Mouse (Mus musculus) liver, embryonic 14.5 days (tissue): ENCODE measurements around the gene Zdhhc15.

Experiments
- CTCF ChIP-seq: IDR thresholded peaks from 2 replicates; pipeline ENCODE4 v1.5.1; 2016; ENCODE audit warnings: antibody characterized with exemption, low read depth, control low read depth
- EP300 ChIP-seq: IDR thresholded peaks from 2 replicates; pipeline ENCODE4 v1.6.1; 2016; ENCODE audit warnings: antibody characterized with exemption, low read depth

DNA sequence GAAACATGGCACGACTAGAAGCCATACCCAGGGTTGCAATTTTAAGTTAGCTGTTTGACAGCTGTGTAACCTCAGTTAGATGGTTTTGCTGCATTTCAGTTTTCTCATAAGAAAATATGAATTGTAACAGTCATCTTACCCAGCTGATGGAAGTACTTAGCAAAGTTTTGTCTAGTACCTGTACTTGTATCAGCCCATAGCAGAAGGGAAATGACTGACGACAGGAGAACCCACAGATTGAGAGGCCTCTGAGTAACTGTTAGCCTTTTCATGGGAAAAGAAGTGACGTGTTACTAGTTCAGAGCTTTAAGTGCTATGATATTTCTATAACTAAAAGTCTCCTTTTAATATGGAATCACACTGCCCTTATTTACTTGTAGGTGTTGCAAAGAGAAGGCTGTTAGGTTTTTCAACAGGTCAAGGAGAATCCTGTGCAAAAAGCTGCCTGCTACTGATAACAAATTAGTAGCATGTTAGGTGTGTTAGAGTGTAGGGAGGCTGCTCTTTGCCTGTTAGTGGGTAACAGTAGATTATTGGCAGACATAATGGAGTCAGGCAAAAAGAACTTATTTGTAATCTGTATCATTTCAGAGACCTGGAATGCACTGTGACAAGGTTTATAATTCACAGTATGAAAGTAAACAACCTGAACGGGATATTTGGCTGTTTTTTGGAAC, 126.8 kb downstream of the Zdhhc15 start:
- TF ChIP-seq EP300: peak; percentile 75
- no peak for TF ChIP-seq CTCF
